Mouse (Mus musculus) skeletal muscle tissue, adult 2 months (tissue): Measurements from ENCODE around the gene Podn.
"Not testable (repeated sequence)": the region's sequence is repeated elsewhere in the genome, so short reads cannot be mapped to it uniquely, and the experiment has no call there.

ENCODE experiments used
- DNase-seq: peaks from one replicate; pipeline ENCODE4 v3.0.0-alpha.2; 2012; ENCODE audit warnings: low read depth, low spot score

Podn gene

GRCm38 (mm10) chr4:108096345-108096744 lies at the start of gene Podn:
Gene Podn, minus strand, starts transcription at chr4:108096445.
- no peak for DNase-seq

GRCm38 (mm10) chr4:108145554-108145953 lies 49.3 kb upstream of the Podn start:
- not testable (repeated sequence) for DNase-seq

GRCm38 (mm10) chr4:108144880-108145279 lies 48.6 kb upstream of the Podn start, which contains the start of gene Scp2:
Gene Scp2, minus strand, starts transcription at chr4:108144998.
- DNase-seq: no peak

GRCm38 (mm10) chr4:108143778-108144177 lies 47.5 kb upstream of the Podn start:
- DNase-seq: no peak

GRCm38 (mm10) chr4:108143178-108143577 lies 46.9 kb upstream of the Podn start:
- not testable (repeated sequence) for DNase-seq

- no peak for DNase-seq
Observed at GRCm38 (mm10) chr4:108136938-108137337, 40.7 kb upstream of the Podn start.

- DNase-seq: no peak
Observed at GRCm38 (mm10) chr4:108130452-108130851, 34.2 kb upstream of the Podn start.

- no peak for DNase-seq
Observed at GRCm38 (mm10) chr4:108128339-108128738, 32.1 kb upstream of the Podn start.

- no peak for DNase-seq
Observed at GRCm38 (mm10) chr4:108127516-108127915, 31.3 kb upstream of the Podn start.

- no peak for DNase-seq
Observed at GRCm38 (mm10) chr4:108126260-108126659, 30.0 kb upstream of the Podn start.

- DNase-seq: no peak
Observed at GRCm38 (mm10) chr4:108124104-108124503, 27.9 kb upstream of the Podn start.

- DNase-seq: peak; percentile 93
Observed at GRCm38 (mm10) chr4:108117924-108118876, 22.0 kb upstream of the Podn start.

- DNase-seq: no peak
Observed at GRCm38 (mm10) chr4:108117488-108117887, 21.2 kb upstream of the Podn start.

GRCm38 (mm10) chr4:108116466-108116865 lies 20.2 kb upstream of the Podn start:
- no peak for DNase-seq

- DNase-seq: no peak
Observed at GRCm38 (mm10) chr4:108110706-108111105, 14.5 kb upstream of the Podn start.

GRCm38 (mm10) chr4:108109728-108110127 lies 13.5 kb upstream of the Podn start:
- DNase-seq: no peak

- DNase-seq: no peak
Observed at GRCm38 (mm10) chr4:108092741-108093397, 3.4 kb downstream of the Podn start.

- no peak for DNase-seq
Observed at GRCm38 (mm10) chr4:108083993-108084392, 12.3 kb downstream of the Podn start.

GRCm38 (mm10) chr4:108083032-108083735 lies 13.1 kb downstream of the Podn start:
- no peak for DNase-seq

GRCm38 (mm10) chr4:108082401-108082806 lies 13.8 kb downstream of the Podn start:
- no peak for DNase-seq

GRCm38 (mm10) chr4:108080876-108081275 lies 15.4 kb downstream of the Podn start:
- no peak for DNase-seq

- DNase-seq: no peak
Observed at GRCm38 (mm10) chr4:108079762-108080161, 16.5 kb downstream of the Podn start.
